8 mouse cellular contexts compared by ENCODE assay signal in genomic region chr7:99988725-99989124, GRCm38 (mm10). TPM values are rescaled to one million over a fixed set of nuclear protein-coding genes. Genes with fewer than 3 reads are reported as not detected.
DNase-seq lines count a peak whose midpoint lies in the region.

No protein-coding gene starts in this region.

- DNase-seq in CD4-positive helper T cell, adult 2 months (ENCODE audit: low read depth, low spot score), result peak; percentile 37
- peak; percentile 83 for DNase-seq in ZHBTc4 (ENCODE audit: low read depth, low spot score)
- DNase-seq in cerebellum, postnatal 4 days (ENCODE audit: low spot score in 2 of 2), result peak; percentile 70 to 82
- DNase-seq in gastrocnemius, postnatal 10 days, result peak; percentile 69
- DNase-seq in kidney, postnatal 10 days, result peak; percentile 84
- DNase-seq in lung, adult 18-20 months, result peak; percentile 59 to 70
- DNase-seq in ovary, adult 18-20 months (ENCODE audit: low spot score), result peak; percentile 43
- peak; percentile 45 to 48 for DNase-seq in thymus, postnatal 36 days

RNA-seq across cellular contexts. Expression of gene Rnf169, which starts 8.5 kb away (rescaled TPM):
- 10 to 100 TPM in 1 of 2 experiments, 1 to 10 TPM in 1; 9.2 to 10.5 TPM for total RNA-seq in gastrocnemius, postnatal 10 days (2021)

RNA-seq across cellular contexts. Expression of gene Chrdl2, which starts 17.2 kb away (rescaled TPM):
- total RNA-seq in gastrocnemius, postnatal 10 days (2021), result 1 to 10 TPM; 2.5 to 3.3 TPM

Comparison
In these comparisons a context has a peak if more than half of its experiments do, and no peak if none do; other contexts are left out.
1. Peak in every context shown above with its lines: DNase-seq.